Mouse (Mus musculus): Measurements from ENCODE around the gene Gpr132. TPM values are rescaled to one million over a fixed set of nuclear protein-coding genes. Genes with fewer than 3 reads are reported as not detected.

Gene Gpr132
- 6.2 and 8.6 TPM in 2 replicates for polyA plus RNA-seq (2012; rRNA removed)

DNA sequence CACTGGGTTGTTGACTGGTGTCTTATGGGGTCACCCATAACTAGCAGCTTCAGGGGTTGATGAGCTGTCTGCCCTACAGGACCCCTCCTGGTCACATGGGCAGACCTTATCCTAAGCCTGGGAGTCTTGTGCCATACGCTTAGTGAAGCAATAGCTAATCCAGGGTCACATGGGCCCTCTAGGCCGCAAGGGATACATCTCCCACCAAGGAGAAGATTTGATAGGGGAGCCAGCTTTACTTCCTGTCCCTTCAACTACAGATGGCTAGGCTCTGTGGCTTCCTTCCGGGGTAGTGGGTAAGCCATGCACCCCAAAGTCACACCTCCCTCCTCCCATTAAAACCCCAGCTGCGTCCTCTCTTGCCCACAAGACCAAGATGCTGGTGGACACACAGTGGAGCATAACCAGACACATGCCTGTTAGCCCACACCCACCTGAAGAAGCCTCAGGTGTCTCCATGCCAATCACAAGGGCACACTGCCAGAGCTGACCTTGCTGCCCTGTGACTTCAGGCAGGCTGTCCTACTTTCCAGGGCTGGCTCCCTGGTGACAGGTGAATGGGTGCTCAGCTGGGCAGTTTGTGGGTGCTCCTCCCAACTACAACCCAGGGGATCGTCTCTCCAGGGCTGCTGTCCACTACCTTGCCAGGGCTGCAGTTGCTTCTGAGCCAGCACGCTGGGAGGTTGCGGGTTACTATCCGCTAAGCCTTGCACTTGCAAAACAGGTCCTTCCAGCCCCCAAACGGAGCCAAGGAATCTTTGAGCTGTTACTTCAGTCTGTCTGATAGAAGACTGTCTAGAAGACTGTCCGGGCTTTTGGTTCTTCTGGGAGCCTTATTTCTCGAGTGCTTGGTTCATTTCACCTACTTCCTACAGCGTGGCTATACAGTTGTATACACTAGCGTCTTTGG lies at the start of gene Gpr132:
Gene Gpr132 (minus strand): TSS at position 51 of the 910 bp plus-strand sequence.
- no peak for DNase-seq (ENCODE audit: low read depth, low spot score)
- 50% methylated on average over 13 of the region's 13 CpGs for WGBS

DNA sequence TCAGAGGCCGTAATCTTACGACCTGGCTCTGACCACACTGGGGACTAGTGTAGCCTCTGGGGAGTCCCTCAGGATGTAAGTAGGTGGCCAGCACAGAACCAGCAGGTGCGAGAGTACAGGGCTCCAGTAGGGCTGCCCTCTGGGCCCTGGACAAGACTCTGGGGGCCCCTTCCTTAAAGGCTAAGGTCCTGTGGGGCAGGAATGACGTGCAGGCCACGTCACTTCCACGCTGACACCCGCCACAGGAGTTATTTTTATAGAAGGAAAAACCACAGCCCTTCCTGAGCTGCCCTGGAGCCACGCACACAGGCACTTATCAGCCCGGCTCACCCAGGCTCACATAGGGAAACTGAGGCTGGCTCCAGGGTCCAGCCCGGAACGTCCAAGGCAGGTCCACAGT lies 49.5 kb upstream of the Gpr132 start:
- 71% methylated on average over 11 of the region's 11 CpGs for WGBS
- DNase-seq (ENCODE audit: low read depth, low spot score), result no peak

DNA sequence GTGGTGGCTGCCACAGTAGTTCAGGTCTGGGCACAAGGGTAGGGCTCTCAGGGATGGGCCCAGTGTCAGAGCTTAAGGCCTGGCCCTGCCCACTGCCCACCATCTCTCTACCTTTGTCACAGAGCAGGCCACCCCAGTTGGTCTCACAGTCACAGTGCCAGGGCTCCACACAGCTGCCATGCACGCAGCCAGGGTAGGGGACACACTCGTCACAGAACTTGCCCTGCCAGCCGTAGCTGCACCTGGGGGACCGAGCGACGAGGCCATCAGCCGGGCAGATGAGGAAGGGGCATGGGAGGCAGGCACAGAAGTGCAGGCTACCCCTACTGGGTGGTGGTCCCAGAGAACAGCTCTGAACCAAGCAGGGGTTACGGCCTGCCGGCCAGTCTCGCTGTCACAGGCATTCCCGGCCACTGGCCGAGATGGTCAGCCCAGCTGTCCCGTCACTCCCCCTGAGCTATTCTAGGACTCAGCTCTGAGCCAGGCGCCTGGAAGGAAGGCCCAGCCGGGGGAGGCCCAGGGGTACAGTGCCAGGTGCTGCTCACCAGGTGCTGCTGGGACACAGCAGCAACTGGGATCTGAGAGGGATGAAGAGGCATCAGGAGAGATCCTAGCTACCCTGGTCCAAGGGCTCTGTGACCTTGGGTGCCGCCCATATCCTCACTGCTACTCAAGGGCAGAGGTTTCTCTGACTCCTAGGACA lies 48.8 kb upstream of the Gpr132 start:
- no peak for DNase-seq (ENCODE audit: low read depth, low spot score)
- WGBS, result 84% methylated on average over 16 of the region's 16 CpGs

DNA sequence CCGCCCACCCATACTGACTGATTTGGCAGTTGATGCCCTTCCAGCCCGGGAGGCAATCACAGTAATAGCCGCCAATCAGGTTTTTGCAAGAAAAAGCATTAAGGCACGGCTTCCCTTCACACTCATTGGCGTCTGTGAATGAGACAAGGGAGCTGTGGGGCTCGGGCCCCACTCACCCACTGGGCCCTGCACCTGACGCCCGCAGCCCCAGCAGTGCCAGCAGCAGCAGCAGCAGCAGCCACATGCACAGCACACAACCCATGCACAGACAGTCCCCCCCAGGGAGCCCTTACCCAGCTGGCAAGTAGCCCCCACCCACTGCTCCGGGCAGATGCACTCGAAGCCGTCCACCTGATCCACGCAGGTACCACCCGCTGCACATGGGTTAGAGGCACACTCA lies 47.6 kb upstream of the Gpr132 start:
- no peak for DNase-seq (ENCODE audit: low read depth, low spot score)
- 54% methylated on average over 13 of the region's 13 CpGs for WGBS

DNA sequence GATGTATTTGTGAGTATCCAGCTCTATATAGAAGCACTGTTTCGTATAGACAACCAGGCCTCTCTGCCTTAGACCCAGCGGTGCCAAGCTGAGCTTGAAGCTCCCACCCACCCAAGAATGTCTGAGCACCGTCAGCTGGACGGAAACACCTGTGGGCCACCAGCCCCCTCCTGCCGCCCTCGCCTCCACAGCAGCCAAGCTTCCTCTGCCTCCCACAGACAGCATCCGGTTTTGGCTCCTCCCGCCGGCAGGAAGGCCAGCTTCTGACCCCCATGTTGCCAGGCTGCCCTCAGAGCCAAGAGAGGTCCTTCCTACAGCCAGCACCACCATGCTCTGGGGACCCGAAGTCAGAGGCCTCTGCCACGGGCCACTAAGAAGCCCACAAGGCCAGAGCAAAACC lies 46.5 kb upstream of the Gpr132 start:
- 79% methylated on average over 11 of the region's 11 CpGs for WGBS
- DNase-seq (ENCODE audit: low read depth, low spot score), result no peak

DNA sequence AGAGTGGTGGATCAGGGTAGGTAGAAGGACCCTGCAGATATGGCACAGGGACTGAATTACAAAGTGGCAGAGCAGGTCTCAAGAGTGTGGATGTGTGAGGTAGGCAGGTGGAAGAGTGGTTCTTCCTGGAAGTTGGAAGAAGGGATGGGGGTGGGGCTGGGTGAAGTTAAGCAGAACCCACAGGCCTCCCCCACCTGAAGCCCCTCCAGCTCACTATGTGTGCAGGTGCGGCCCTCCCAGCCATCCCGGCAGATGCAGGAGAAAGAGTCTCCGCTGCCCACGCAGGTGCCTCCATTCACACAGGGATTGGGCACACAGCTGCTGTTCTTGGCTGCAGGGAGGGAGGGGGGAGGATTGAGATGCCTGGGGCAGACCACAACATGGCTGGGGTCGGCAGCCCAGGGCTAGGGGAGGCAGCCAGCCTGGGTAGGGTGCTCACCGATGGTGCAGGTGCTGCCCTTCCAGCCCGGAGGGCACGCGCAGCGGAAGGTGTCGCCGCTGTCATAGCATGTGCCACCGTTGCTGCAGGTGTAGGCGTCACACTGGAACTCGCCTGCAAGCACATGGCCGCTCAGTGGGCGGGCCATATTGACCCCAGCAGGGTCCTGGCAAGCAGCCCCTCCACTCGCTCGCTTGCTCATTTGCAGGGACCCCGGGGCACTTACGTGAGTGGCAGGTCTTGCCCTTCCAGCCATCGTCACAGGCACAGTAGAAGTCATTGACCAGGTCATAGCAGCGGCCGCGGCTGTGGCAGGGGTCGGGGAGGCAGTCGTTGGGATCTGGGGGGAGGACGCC lies 45.1 kb upstream of the Gpr132 start:
- 94% methylated on average over 28 of the region's 28 CpGs for WGBS
- DNase-seq (ENCODE audit: low read depth, low spot score), result no peak

DNA sequence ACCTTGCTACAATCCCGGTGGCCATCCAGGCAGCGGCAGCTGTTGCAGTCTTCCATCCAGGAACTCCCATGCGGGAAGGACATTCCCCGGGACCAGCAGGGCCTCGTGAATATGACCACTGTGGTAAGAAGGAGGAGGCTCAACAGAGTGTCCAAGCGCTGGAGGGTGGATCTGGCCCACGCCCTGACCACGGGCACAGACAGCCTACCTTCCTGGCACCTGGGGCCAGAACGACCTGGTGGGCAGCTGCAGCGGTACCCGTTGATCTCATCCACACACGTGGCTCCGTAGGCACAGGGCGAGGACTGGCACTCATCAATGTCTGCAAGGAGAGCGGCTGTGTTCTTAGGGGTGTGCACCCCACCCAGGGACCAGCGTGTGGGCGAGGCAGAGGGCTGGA lies 43.7 kb upstream of the Gpr132 start:
- no peak for DNase-seq (ENCODE audit: low read depth, low spot score)
- WGBS, result 82% methylated on average over 17 of the region's 17 CpGs

DNA sequence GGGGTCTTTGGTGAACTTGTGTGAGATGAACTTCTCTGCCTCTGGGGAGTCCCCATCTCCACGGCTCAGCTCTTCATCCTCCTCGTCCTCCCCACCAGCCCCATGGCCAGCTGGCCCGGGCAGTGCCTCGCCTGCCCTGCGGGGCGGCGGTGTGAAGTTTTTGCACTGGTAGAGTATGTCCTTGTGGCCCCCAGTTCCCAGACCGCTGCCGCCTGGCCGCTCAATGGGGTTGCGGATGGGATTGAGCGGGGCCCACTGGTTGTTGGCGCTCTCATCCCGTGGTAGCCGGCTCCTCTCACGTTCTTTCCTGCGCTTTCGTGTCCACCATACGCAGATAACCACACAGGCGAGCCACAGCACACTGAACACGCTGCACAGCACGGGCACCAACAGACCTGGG lies 41.0 kb upstream of the Gpr132 start:
- WGBS, result 93% methylated on average over 22 of the region's 22 CpGs
- no peak for DNase-seq (ENCODE audit: low read depth, low spot score)

DNA sequence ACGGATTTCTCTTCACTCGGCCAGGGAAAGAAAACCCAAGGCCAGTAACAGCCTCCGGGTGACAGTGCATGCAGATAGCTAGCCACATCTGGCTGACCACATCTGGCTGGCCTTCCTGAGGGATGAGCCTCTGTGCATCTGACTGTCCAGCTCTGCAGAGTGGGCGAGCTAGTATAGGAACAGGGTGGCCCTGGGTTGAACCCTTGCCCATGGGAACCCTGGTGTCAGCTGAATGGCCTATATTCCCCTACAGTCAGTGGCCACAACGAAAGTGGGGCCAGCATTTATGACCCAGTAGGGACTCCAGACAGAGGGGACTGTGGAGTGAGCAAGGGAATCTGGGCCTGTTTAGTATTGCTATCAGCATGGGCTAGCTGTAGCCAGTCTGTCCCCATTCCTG lies 37.0 kb upstream of the Gpr132 start:
- DNase-seq (ENCODE audit: low read depth, low spot score), result no peak
- 87% methylated on average over 5 of the region's 5 CpGs for WGBS

DNA sequence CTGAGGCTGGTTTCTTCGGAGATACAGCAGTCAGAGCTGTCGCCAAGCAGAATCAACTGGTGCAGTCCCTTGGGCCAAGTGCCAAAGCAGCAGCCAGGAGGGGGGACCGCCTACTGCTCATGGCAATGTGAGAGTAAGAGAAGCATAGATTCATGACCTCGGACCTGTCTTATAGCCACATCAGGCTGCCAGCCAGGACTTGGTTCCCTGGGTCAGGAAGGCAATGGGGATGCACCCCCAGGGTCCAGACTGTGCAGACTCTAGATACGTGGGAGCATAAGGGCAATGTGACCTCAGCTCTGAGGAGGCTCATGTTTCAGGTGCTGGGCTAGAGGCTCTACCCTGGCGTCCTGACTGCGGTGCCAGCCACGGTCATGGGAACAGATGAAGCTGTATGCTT lies 35.9 kb upstream of the Gpr132 start:
- 73% methylated on average over 8 of the region's 8 CpGs for WGBS
- no peak for DNase-seq (ENCODE audit: low read depth, low spot score)

DNA sequence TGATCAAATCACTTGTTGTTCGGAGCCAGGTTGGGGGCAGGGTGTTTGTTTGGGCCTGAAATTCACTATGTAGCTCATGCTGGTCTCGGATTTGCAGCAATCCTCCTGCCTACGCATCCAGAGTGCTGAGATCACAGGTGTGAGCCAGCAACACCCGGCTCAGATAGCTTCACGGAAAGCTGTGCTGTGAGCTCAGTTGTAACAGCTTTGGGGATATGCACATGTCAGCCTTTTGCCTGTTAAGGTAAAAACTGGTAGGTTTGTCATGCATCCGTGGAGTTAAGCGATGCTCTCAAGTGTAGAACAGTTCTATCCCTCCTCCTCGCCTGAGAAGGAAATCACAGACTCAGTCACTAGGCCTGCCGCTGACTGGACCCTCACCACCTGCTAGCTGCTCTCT lies 32.6 kb upstream of the Gpr132 start:
- WGBS, result 87% methylated on average over 9 of the region's 9 CpGs

DNA sequence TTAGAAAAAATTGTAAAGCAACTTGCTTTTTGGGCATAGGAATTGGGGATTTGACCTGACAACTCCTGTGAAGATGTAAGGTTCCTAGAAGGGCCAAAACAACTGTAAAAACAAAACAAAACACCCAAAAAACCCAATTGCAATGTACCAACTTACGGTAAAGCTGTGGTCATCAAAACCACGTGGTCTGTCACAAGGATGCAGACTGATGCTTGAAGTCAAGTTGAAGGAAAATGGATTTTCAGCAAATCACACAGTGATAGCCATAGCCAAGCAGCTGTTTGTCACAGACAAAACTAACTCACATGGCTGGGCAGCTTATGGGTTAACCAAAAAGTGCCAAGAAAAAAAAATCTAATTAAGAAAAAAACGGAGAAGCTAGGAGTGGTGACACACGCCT lies 30.9 kb upstream of the Gpr132 start:
- 62% methylated on average over 4 of the region's 4 CpGs for WGBS
- DNase-seq (ENCODE audit: low read depth, low spot score), result no peak

More for the DNA sequence above, 32.6 kb upstream of the Gpr132 start:
- DNase-seq (ENCODE audit: low read depth, low spot score), result no peak

DNA sequence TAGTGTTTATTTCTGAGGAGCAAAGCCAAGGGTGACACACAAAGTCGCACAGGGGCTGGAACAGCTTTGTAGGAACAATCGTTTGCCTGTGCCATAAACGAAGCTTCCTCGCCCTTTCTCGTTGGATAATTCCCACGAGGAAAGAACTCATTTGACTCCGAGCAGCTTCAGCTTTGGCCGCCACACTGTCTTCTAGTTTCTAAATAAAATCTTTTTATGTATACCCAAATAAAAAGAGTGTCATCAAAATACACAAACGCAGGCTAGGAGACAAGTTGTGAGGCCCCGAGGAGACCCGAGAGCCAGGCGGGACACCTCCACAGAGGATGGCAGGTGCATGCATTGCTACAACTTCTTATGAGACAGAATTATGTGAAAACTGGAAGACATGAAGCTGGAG lies 30.3 kb upstream of the Gpr132 start:
- no peak for DNase-seq (ENCODE audit: low read depth, low spot score)
- 40% methylated on average over 12 of the region's 12 CpGs for WGBS

DNA sequence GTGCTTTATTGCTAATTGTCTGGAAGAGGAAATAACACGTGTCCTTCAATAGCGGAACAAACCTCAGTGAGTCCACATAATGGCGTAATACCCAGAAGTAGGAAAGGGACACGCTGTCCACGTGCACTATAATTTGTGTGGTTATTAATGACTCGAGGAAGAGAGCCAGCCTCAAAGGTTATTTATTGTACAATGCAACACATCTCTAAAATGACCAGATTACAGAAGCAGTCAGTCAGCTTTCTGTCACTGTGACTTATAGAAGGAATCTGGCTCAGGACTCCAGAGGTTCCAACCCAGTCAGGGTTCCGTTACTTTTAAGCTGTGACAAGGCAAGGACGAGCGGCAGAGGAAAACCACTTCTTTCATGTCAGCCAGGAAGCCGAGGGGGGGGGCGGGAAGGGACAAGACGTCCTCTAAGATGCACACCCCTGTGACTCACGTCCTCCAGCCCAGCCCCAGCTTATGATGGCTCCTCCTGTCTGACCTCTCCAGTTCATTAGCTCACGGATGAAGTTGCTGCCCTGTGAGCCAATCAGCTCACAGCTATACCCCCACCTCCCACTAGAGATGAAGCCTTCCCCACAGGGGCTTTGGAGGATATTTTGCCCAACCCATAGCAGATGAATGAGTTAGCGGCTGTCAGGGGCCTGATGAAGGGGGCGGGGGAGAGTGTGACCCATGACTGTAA lies 29.6 kb upstream of the Gpr132 start:
- 9% methylated on average over 16 of the region's 16 CpGs for WGBS
- no peak for DNase-seq (ENCODE audit: low read depth, low spot score)

DNA sequence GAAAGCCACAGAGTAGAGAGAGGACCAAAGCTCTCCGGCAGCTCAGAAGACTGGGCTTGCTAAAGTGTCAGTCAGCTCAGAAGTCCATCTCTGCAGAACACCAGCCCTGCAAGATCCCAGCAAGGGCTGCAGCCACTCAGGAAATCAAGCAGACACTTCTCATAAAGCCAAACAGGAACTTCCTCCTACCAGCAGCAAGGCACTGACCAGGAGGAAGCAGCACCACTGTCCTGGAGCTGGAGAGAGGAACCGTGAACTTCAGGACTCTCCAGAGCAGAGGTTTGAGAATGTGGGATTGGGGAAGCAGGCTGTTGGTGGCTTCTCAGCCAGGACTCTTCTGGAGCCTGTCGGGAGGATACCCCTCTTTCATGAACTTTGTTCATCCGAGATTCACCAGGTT lies 26.9 kb upstream of the Gpr132 start:
- DNase-seq (ENCODE audit: low read depth, low spot score), result no peak
- WGBS, result 41% methylated on average over 4 of the region's 4 CpGs

DNA sequence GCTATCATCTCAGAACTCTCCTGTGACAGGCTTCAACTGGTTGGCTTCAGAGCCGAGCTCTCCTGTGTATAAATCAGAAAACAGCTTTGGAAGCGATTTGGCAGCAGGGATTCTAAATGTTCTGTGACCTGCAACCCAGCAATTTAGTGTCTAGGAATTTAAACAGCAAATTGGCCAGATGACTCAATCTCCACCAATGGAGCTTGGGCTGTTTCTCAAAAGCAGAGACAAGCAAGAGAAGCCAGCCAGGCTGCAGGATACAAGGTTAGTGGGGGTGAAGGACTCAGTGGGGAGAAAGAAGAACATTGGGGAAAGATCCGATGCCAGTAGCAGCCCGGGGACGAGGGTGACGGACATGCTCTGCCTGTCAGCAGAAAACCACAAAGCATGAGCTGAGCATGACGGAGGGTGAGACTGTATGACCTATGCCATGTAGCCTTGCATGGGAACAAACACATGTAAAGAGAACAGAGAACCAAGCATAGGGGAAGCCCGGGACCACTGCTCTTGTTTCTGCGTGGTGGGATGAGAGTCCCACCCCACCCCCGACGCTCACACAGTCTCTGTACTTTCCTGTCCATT lies 26.4 kb upstream of the Gpr132 start:
- DNase-seq (ENCODE audit: low read depth, low spot score), result no peak
- WGBS, result 69% methylated on average over 11 of the region's 11 CpGs

DNA sequence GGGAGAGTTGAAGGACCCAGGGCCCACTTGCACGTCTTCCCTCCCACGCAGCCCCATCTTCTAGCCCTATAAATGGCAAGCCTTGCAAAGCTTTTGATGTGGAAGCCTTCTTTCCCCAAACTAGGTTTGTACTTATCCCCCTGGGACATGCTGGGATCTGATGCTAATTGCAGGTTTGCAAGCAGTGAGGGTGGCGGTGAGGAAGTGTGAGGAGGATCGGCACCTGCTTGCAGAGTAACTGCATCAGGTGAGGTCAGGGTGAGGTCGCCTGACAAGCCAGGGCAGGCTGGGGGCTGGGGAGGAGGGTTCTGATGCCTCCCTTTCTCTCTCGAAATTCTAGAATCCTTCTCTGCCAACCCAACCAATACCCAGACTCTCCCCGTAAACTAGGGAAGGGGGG lies 17.4 kb upstream of the Gpr132 start:
- DNase-seq (ENCODE audit: low read depth, low spot score), result no peak
- 49% methylated on average over 7 of the region's 7 CpGs for WGBS

DNA sequence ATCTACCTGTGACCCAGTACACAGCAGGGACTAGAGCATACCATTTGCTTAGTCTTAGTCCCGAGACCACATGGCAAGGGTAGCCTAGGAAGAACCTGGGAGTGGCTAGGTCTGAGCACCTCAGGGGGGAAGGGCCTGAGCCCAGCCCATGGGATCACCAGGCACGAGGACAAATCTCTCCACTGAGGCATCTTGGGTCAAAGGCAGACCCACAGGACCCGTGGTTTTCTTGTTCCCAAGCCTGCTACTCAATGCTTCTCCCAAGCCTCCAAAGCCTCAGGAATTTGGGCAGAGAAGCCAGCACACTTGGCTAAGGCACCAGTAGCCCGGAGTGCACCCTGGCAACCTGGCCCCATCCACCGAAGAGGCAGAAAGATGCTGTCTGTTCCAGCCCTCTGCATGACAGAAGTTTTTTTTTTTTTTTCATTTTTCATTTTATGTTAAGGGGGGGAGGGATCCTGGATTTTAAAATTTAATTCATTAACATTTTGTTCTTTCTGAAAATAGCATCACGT lies 13.3 kb upstream of the Gpr132 start:
- 64% methylated on average over 6 of the region's 6 CpGs for WGBS
- DNase-seq (ENCODE audit: low read depth, low spot score), result no peak

DNA sequence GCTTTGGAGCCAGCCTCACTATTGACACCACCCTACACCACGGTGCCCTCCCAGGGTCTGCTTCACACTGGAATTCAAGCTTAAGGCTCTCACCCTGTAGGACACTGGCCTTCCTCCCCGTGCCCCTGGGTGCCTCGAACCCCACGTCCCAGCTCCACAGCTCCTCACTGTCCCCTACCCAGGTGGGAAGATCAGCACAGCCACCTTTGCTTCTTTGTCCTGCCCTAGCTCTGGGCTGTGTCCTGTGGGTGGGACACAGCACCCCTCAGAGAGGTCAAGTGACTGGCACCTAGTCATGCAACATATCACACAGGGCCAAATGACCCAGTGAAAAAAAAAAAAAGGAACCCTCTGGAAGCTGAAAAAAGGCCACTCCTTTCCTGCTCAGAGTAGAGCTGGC lies 12.6 kb upstream of the Gpr132 start:
- no peak for DNase-seq (ENCODE audit: low read depth, low spot score)
- WGBS, result 87% methylated on average over 4 of the region's 4 CpGs

Measured in large intestine, adult 2 months (tissue).